Mouse (Mus musculus) intestine, embryonic 15.5 days (tissue): ENCODE results near the gene L3mbtl2. TPM values are rescaled to one million over a fixed set of nuclear protein-coding genes. Genes with fewer than 3 reads are reported as not detected.
A peak's percentile ranks its signal among the peaks of the same experiment; 100 is the strongest.

Experiments
- ATAC-seq: fragments of 200-750 bp; cut with Nextera tagmentation; 2 replicates; pipeline ENCODE4 v1.8.0; 2017; ENCODE audit warnings: moderate TSS enrichment, moderate library complexity
- H3K27ac ChIP-seq: fragments of 300-500 bp; sonication (generic); 2 replicates; pipeline ENCODE4 v1.5.1; 2015; ENCODE audit warnings: mild to moderate bottlenecking, inconsistent platforms
- H3K27me3 ChIP-seq: fragments of 300-500 bp; sonication (generic); replicated peaks from 2 replicates; pipeline ENCODE4 v1.6.1; 2015; ENCODE audit warnings: inconsistent platforms
- H3K36me3 ChIP-seq: fragments of 300-500 bp; sonication (generic); 2 replicates; pipeline ENCODE4 v1.6.1; 2015; ENCODE audit warnings: inconsistent platforms
- H3K4me1 ChIP-seq: fragments of 300-500 bp; sonication (generic); replicated peaks from 2 replicates; pipeline ENCODE4 v1.6.1; 2015; ENCODE audit warnings: inconsistent platforms
- H3K4me2 ChIP-seq: fragments of 300-500 bp; sonication (generic); replicated peaks from 2 replicates; pipeline ENCODE4 v1.6.1; 2015; ENCODE audit warnings: mild to moderate bottlenecking, inconsistent platforms
- H3K4me3 ChIP-seq: fragments of 300-500 bp; sonication (generic); replicated peaks from 2 replicates; pipeline ENCODE4 v1.5.1; 2015; ENCODE audit warnings: inconsistent platforms
- H3K9ac ChIP-seq: fragments of 300-500 bp; sonication (generic); 2 replicates; pipeline ENCODE4 v1.6.1; 2015; ENCODE audit warnings: inconsistent platforms
- H3K9me3 ChIP-seq: fragments of 300-500 bp; sonication (generic); 2 replicates; pipeline ENCODE4 v1.6.1; 2016; ENCODE audit warnings: inconsistent platforms
- WGBS: fragments of 180-500 bp; shearing (Covaris S2); methylation state at CpG from one replicate; pipeline ENCODE4 v1.1.7; 2015; 5-methylcytosine and 5-hydroxymethylcytosine counted together
- polyA plus RNA-seq: library from polyadenylated mRNA; unstranded; fragments of >200 nt; fragmentation: Nextera tagmentation; extraction: Ambion mirVana; gene quantifications from 2 replicates; pipeline ENCODE4 v1.2.1, GENCODE M21; 2015

L3mbtl2 gene
- polyA plus RNA-seq, 1 experiment from 2014 or later = 21.5 TPM

- peaks cover 56% of the 10 kb centered on the region for H3K36me3 ChIP-seq
- WGBS = 87% methylated on average over 9 of the region's 9 CpGs
- H3K4me1 ChIP-seq = no peaks in the 10 kb centered on the region
- no peaks in the 10 kb centered on the region for H3K9me3 ChIP-seq
- no peaks in the 10 kb centered on the region for H3K27me3 ChIP-seq
- 0 out of 2 replicates have a peak, but pooled peaks have one; percentile 28 for ATAC-seq
- H3K9ac ChIP-seq = no peak overlapping the region
- no peak overlapping the region for H3K27ac ChIP-seq
- no peak overlapping the region for H3K4me2 ChIP-seq
- no peak overlapping the region for H3K4me3 ChIP-seq
These were observed 54.8 kb downstream of the L3mbtl2 start for GRCm38 (mm10) chr15:81718336-81719138.

DNA sequence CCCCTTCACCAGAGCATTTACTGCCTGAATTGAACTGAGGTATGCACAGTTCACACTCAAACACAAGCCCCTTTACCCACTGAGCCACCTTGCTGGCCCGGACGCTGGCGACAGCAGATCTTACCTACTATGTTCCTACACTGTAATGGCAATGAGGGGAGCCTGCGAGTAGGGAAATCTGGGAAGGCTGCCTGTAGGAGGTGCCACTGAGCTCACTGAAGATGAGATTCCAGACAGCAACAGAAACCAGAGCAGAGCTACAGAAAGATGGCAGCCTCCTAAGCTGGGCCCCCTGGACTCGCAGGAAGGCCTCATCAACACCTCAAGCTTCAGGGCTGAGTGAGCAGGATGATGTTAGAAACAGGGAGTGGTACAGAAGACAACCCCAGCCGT, 55.4 kb downstream of the L3mbtl2 start:
- Histone ChIP-seq H3K4me3 (no peak overlapping the region), H3K4me1 (no peaks in the 10 kb centered on the region), H3K36me3 (peaks cover 56% of the 10 kb centered on the region), H3K27ac (no peak overlapping the region), H3K4me2 (no peak overlapping the region), H3K9ac (no peak overlapping the region), H3K9me3 (no peaks in the 10 kb centered on the region), H3K27me3 (no peaks in the 10 kb centered on the region)
- 91% methylated on average over 6 of the region's 6 CpGs for WGBS
- ATAC-seq = no peak

GRCm38 (mm10) chr15:81722361-81722760, 58.7 kb downstream of the L3mbtl2 start:
- H3K36me3 ChIP-seq = peaks cover 39% of the 10 kb centered on the region

DNA sequence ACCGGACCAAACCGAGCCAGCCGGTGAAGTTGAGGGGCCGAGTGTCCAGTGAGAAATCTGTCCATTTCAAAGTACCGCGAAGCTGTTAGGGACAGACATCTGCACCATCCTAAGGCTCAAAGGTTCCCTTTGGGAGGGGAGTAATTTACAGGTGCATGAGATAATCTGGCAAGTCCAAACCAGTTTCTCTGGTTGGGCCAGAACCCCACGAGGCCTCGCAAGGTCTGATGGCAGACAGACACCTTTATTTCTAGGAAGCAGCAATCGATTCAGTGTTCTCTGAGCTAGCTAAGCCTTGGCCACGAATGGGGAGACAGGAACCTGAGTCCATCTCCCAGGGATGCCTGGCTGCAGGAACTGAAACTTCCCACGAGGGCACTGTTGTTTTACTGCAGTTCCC, 60.0 kb downstream of the L3mbtl2 start:
- no peaks in the 10 kb centered on the region for H3K9me3 ChIP-seq
- peak overlapping the region; percentile 26; the same call in 1 of the 2 replicates for H3K4me2 ChIP-seq
- peak; percentile 88 for ATAC-seq
- no peak overlapping the region; the same call in 1 of the 2 replicates for H3K9ac ChIP-seq
- H3K36me3 ChIP-seq = peaks cover 29% of the 10 kb centered on the region
- peak overlapping the region; percentile 36; the same call in 1 of the 2 replicates for H3K27ac ChIP-seq
- 68% methylated on average over 11 of the region's 11 CpGs for WGBS
- H3K4me1 ChIP-seq = peaks cover 9% of the 10 kb centered on the region; the same call in 1 of the 2 replicates
- no peak overlapping the region for H3K4me3 ChIP-seq
- no peaks in the 10 kb centered on the region for H3K27me3 ChIP-seq

More at GRCm38 (mm10) chr15:81722361-81722760, 58.7 kb downstream of the L3mbtl2 start:
- ATAC-seq = no peak
- WGBS = 92% methylated on average over 5 of the region's 5 CpGs
- Histone ChIP-seq H3K9ac (no peak overlapping the region), H3K27ac (no peak overlapping the region), H3K4me2 (no peak overlapping the region), H3K4me1 (no peaks in the 10 kb centered on the region), H3K27me3 (no peaks in the 10 kb centered on the region), H3K9me3 (no peaks in the 10 kb centered on the region), H3K4me3 (no peak overlapping the region)

- H3K9ac ChIP-seq = no peak overlapping the region
- no peak overlapping the region for H3K4me3 ChIP-seq
- no peak for ATAC-seq
- 93% methylated on average over 8 of the region's 8 CpGs for WGBS
- peaks cover 9% of the 10 kb centered on the region for H3K4me1 ChIP-seq
- no peak overlapping the region for H3K4me2 ChIP-seq
- no peaks in the 10 kb centered on the region for H3K27me3 ChIP-seq
- peaks cover 10% of the 10 kb centered on the region; the same call in 1 of the 2 replicates for H3K36me3 ChIP-seq
- H3K9me3 ChIP-seq = no peaks in the 10 kb centered on the region
- H3K27ac ChIP-seq = no peak overlapping the region
These were observed 62.3 kb downstream of the L3mbtl2 start for GRCm38 (mm10) chr15:81725965-81726364.

DNA sequence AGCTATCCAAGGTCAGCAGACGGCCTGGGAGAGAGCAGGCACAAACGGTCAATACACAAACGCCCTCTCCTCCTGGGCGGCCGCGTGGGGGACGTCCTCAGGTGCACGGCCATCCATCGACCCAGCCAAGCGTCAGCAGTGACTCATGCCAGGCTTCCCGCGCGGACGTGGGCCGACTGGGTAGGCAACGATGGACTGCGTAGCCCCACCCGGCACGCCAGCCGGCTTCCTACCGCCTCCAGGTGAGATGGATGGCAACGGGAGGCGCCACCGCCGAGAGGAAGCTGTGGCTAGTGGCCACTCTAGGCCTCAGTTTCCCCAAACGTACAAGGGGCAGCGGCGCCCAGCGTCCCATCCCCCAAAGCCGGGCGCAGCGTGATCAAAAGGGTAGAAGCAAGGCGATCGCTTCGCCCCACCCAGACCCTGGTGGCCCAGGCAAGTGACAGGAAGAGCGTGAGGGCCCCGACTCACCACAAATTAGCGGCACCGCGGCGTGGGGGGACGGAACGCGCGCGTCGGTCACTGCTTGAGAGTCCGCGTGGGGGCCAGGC, 65.6 kb downstream of the L3mbtl2 start:
- H3K4me1 ChIP-seq = peaks cover 9% of the 10 kb centered on the region
- H3K9ac ChIP-seq = peak overlapping the region; percentile 93
- ATAC-seq = peak; percentile 69
- H3K9me3 ChIP-seq = no peaks in the 10 kb centered on the region
- H3K4me3 ChIP-seq = peak overlapping the region; percentile 87
- WGBS = under 1% methylated on average over 49 of the region's 49 CpGs
- H3K4me2 ChIP-seq = peak overlapping the region; percentile 86
- 0 out of 2 replicates have a peak, but pooled peaks cover 4% of the 10 kb centered on the region for H3K36me3 ChIP-seq
- peak overlapping the region; percentile 78 for H3K27ac ChIP-seq
- no peaks in the 10 kb centered on the region for H3K27me3 ChIP-seq

- no peaks in the 10 kb centered on the region for H3K27me3 ChIP-seq
- H3K36me3 ChIP-seq = 0 out of 2 replicates have a peak, but pooled peaks cover 4% of the 10 kb centered on the region
- peak overlapping the region; percentile 87 for H3K4me3 ChIP-seq
- peak overlapping the region; percentile 78 for H3K27ac ChIP-seq
- no peaks in the 10 kb centered on the region for H3K9me3 ChIP-seq
- ATAC-seq = peak; percentile 99
- H3K9ac ChIP-seq = peak overlapping the region; percentile 93
- H3K4me1 ChIP-seq = peaks cover 9% of the 10 kb centered on the region
- H3K4me2 ChIP-seq = peak overlapping the region; percentile 86
- 5% methylated on average over 41 of the region's 41 CpGs for WGBS
These were observed 66.3 kb downstream of the L3mbtl2 start for GRCm38 (mm10) chr15:81729792-81730635.

GRCm38 (mm10) chr15:81735075-81735474, 71.4 kb downstream of the L3mbtl2 start:
- no peaks in the 10 kb centered on the region for H3K27me3 ChIP-seq
- no peak overlapping the region for H3K4me2 ChIP-seq
- H3K9ac ChIP-seq = no peak overlapping the region
- H3K4me3 ChIP-seq = no peak overlapping the region
- no peaks in the 10 kb centered on the region for H3K4me1 ChIP-seq
- H3K36me3 ChIP-seq = no peaks in the 10 kb centered on the region
- no peaks in the 10 kb centered on the region for H3K9me3 ChIP-seq
- ATAC-seq = no peak
- 48% methylated on average over 3 of the region's 3 CpGs for WGBS
- H3K27ac ChIP-seq = no peak overlapping the region

Other genes starting within 250 kb of the L3mbtl2 start
- gene Rbx1, start 197.6 kb upstream of the L3mbtl2 start, polyA plus RNA-seq = 459 and 464 TPM in 2 replicates
- gene Ep300, start 78.5 kb upstream of the L3mbtl2 start, polyA plus RNA-seq = 12.7 and 15.0 TPM in 2 replicates
- 2.8 and 2.9 TPM in 2 replicates for gene Chadl, start 33.4 kb downstream of the L3mbtl2 start, polyA plus RNA-seq
- 16.8 and 17.2 TPM in 2 replicates for gene Zc3h7b, start 81.2 kb downstream of the L3mbtl2 start, polyA plus RNA-seq
- 95.0 and 102 TPM in 2 replicates for gene Rangap1, start 81.6 kb downstream of the L3mbtl2 start, polyA plus RNA-seq
- gene Tef, start 138.5 kb downstream of the L3mbtl2 start, polyA plus RNA-seq = 15.9 and 17.7 TPM in 2 replicates
- gene Tob2, start 194.9 kb downstream of the L3mbtl2 start, polyA plus RNA-seq = 25.9 and 26.0 TPM in 2 replicates
- gene Phf5a, start 208.0 kb downstream of the L3mbtl2 start, polyA plus RNA-seq = 120 and 152 TPM in 2 replicates
- gene Aco2, start 208.4 kb downstream of the L3mbtl2 start, polyA plus RNA-seq = 227 and 239 TPM in 2 replicates